Mouse (Mus musculus): ENCODE measurements around the gene Uck1. TPM values are rescaled to one million over a fixed set of nuclear protein-coding genes. Genes with fewer than 3 reads are reported as not detected.

The Uck1 gene
- polyA plus RNA-seq, 1 experiment from 2014 or later: 28.5 TPM

DNA sequence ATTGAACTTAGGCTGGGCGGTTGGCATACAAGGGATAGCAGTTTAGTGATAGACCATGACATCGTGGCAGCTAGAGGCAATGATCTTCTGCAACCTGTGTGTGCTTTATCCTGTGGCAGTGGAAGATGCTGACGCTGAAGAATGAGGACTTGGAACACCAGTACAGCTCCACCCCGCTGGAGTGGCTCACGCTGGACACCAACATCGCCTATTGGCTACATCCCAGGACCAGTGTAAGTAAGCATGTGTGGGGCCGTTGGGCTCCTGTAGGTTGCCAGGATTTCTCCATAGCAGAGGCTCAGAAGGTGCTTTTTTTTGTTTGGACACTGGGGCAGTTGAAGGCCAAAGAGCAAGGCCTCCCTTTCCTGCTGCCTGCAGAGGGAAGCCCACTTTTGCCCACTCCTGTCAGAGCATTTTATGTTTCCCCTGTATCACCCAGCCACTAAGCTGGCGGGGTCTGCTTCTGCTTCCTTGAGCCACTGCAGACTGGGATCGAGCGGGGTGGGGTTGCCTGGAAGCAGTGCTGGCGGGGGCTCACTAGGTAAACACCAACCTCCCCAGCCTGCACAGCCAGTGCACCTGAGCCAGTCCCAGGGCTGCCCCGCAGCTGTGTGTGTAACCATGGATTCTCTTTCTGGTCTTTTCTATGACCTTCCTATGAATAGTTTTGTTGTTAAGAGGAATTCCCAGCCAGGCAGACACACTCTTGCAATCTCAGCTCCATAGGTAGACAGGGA is 8.0 kb downstream of the Uck1 start:
- H3K4me2 ChIP-seq (ENCODE audit: low read depth, low read length): no peak overlapping the region
- H3K36me3 ChIP-seq (ENCODE audit: control insufficient read depth, insufficient read depth): peaks cover 12% of the 10 kb centered on the region
- H3K27ac ChIP-seq (ENCODE audit: low read length): no peak overlapping the region
- ATAC-seq (ENCODE audit: low read depth): no peak
- no peak overlapping the region for H3K9ac ChIP-seq (ENCODE audit: low read depth, low read length)
- WGBS (ENCODE audit: insufficient replicate concordance): 76% methylated on average over 12 of the region's 12 CpGs
- H3K27me3 ChIP-seq (ENCODE audit: control insufficient read depth, insufficient read depth, low read depth, low read length): no peaks in the 10 kb centered on the region
- H3K4me3 ChIP-seq (ENCODE audit: low read depth, low read length): no peak overlapping the region
- H3K4me1 ChIP-seq (ENCODE audit: control insufficient read depth, low read depth, low read length): peaks cover 3% of the 10 kb centered on the region
- H3K9me3 ChIP-seq (replicated peaks; ENCODE audit: control insufficient read depth, low read length): no peaks in the 10 kb centered on the region

- Histone ChIP-seq H3K4me1 (ENCODE audit: control insufficient read depth, low read depth, low read length) (no peaks in the 10 kb centered on the region), H3K9ac (ENCODE audit: low read depth, low read length) (no peak overlapping the region), H3K36me3 (ENCODE audit: control insufficient read depth, insufficient read depth) (peaks cover 11% of the 10 kb centered on the region), H3K9me3 (replicated peaks; ENCODE audit: control insufficient read depth, low read length) (no peaks in the 10 kb centered on the region), H3K27me3 (ENCODE audit: control insufficient read depth, insufficient read depth, low read depth, low read length) (no peaks in the 10 kb centered on the region), H3K27ac (ENCODE audit: low read length) (no peak overlapping the region), H3K4me2 (ENCODE audit: low read depth, low read length) (no peak overlapping the region), H3K4me3 (ENCODE audit: low read depth, low read length) (no peak overlapping the region)
- no peak for ATAC-seq (ENCODE audit: low read depth)
- WGBS (ENCODE audit: insufficient replicate concordance): 72% methylated on average over 10 of the region's 10 CpGs
Measured at GRCm38 (mm10) chr2:32248377-32249361, 11.3 kb downstream of the Uck1 start.

DNA sequence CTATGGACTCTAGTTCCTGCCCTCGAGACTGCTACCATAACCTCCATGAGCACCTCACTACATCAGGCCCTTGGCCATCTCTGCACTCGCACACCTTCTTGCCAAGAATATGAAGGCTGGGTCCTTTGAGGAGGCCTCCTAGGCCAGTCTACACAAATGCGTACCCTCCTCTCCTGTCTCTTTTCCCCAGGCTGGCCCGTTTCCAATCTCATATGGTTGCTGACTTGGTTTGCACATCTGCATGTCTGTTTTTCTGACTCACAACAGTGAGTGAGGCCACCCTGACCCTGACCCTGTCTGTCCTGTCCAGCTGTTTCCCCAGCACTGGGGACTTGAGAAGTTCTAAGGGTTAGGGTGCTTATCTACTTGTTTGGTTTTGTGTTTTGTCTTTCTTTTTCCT is 13.2 kb downstream of the Uck1 start:
- WGBS (ENCODE audit: insufficient replicate concordance): 60% methylated on average over 4 of the region's 4 CpGs
- H3K4me3 ChIP-seq (ENCODE audit: low read depth, low read length): no peak overlapping the region
- H3K9ac ChIP-seq (ENCODE audit: low read depth, low read length): no peak overlapping the region
- H3K27me3 ChIP-seq (ENCODE audit: control insufficient read depth, insufficient read depth, low read depth, low read length): no peaks in the 10 kb centered on the region
- H3K4me2 ChIP-seq (ENCODE audit: low read depth, low read length): no peak overlapping the region
- H3K27ac ChIP-seq (ENCODE audit: low read length): no peak overlapping the region
- H3K4me1 ChIP-seq (ENCODE audit: control insufficient read depth, low read depth, low read length): no peaks in the 10 kb centered on the region
- no peak for ATAC-seq (ENCODE audit: low read depth)
- H3K36me3 ChIP-seq (ENCODE audit: control insufficient read depth, insufficient read depth): peaks cover 8% of the 10 kb centered on the region
- H3K9me3 ChIP-seq (replicated peaks; ENCODE audit: control insufficient read depth, low read length): no peaks in the 10 kb centered on the region

DNA sequence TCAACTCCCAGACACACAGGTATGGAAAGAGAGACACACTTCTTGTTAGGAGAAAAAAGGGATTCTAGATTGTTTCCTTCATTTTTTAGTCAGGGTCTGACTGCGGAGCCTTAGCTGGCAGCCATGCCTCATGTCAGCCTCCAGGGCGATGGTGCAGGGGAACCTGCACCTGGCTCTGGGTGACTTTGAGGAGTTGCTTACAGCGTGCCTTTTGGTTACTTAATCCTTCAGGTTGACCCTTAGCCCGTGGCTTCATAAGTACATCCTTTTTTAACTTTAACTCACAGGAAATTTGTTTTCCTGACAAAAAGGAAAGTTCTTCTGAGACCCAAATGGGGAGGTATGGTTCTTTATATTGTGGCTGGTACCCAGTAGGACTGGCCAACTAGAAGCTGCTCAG is 17.0 kb downstream of the Uck1 start:
- H3K36me3 ChIP-seq (ENCODE audit: control insufficient read depth, insufficient read depth): peaks cover 17% of the 10 kb centered on the region

DNA sequence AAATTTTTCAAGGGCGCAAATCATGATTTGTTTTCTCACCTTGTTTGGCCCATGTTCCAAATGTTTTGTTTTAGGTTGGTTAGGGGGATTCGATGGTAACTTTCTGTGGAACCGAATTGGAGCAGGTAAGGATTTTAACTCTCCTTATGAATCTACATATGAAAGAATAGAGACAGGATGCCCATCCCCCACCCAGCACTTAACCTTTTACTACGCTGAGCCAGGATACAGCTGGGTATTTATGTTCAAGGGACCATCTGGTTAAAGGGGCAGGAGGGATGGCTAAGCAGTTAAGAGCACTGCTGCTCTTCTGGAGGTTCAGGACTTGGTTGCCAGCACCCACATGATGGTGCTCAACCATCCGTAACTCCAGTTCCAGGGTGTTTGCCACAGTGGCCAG is 19.4 kb downstream of the Uck1 start:
- H3K36me3 ChIP-seq (ENCODE audit: control insufficient read depth, insufficient read depth): peaks cover 17% of the 10 kb centered on the region
- H3K27me3 ChIP-seq (ENCODE audit: control insufficient read depth, insufficient read depth, low read depth, low read length): no peaks in the 10 kb centered on the region
- 86% methylated on average over 5 of the region's 5 CpGs for WGBS (ENCODE audit: insufficient replicate concordance)
- H3K9me3 ChIP-seq (replicated peaks; ENCODE audit: control insufficient read depth, low read length): no peaks in the 10 kb centered on the region
- no peak overlapping the region for H3K9ac ChIP-seq (ENCODE audit: low read depth, low read length)
- no peak overlapping the region for H3K27ac ChIP-seq (ENCODE audit: low read length)
- H3K4me1 ChIP-seq (ENCODE audit: control insufficient read depth, low read depth, low read length): peaks cover 9% of the 10 kb centered on the region
- ATAC-seq (ENCODE audit: low read depth): no peak
- no peak overlapping the region for H3K4me2 ChIP-seq (ENCODE audit: low read depth, low read length)
- no peak overlapping the region for H3K4me3 ChIP-seq (ENCODE audit: low read depth, low read length)

More for the DNA sequence above, 17.0 kb downstream of the Uck1 start:
- Histone ChIP-seq H3K9ac (ENCODE audit: low read depth, low read length) (no peak overlapping the region), H3K27me3 (ENCODE audit: control insufficient read depth, insufficient read depth, low read depth, low read length) (no peaks in the 10 kb centered on the region), H3K4me1 (ENCODE audit: control insufficient read depth, low read depth, low read length) (peaks cover under 1% of the 10 kb centered on the region; the same call in 1 of the 2 replicates), H3K27ac (ENCODE audit: low read length) (no peak overlapping the region), H3K4me3 (ENCODE audit: low read depth, low read length) (no peak overlapping the region), H3K4me2 (ENCODE audit: low read depth, low read length) (no peak overlapping the region), H3K9me3 (replicated peaks; ENCODE audit: control insufficient read depth, low read length) (no peaks in the 10 kb centered on the region)
- WGBS (ENCODE audit: insufficient replicate concordance): 83% methylated on average over 4 of the region's 4 CpGs
- no peak for ATAC-seq (ENCODE audit: low read depth)

GRCm38 (mm10) chr2:32238708-32239435 is 21.1 kb downstream of the Uck1 start:
- WGBS (ENCODE audit: insufficient replicate concordance): 59% methylated on average over 9 of the region's 9 CpGs
- no peak overlapping the region for H3K27ac ChIP-seq (ENCODE audit: low read length)
- H3K9me3 ChIP-seq (replicated peaks; ENCODE audit: control insufficient read depth, low read length): no peaks in the 10 kb centered on the region
- H3K9ac ChIP-seq (ENCODE audit: low read depth, low read length): no peak overlapping the region
- H3K4me1 ChIP-seq (ENCODE audit: control insufficient read depth, low read depth, low read length): peaks cover 20% of the 10 kb centered on the region
- no peak for ATAC-seq (ENCODE audit: low read depth)
- H3K27me3 ChIP-seq (ENCODE audit: control insufficient read depth, insufficient read depth, low read depth, low read length): no peaks in the 10 kb centered on the region
- H3K4me2 ChIP-seq (ENCODE audit: low read depth, low read length): no peak overlapping the region
- peaks cover 9% of the 10 kb centered on the region for H3K36me3 ChIP-seq (ENCODE audit: control insufficient read depth, insufficient read depth)
- no peak overlapping the region for H3K4me3 ChIP-seq (ENCODE audit: low read depth, low read length)

GRCm38 (mm10) chr2:32237571-32237970 is 22.4 kb downstream of the Uck1 start:
- Histone ChIP-seq H3K9ac (ENCODE audit: low read depth, low read length) (peak overlapping the region; percentile 83), H3K4me1 (ENCODE audit: control insufficient read depth, low read depth, low read length) (peaks cover 20% of the 10 kb centered on the region), H3K9me3 (replicated peaks; ENCODE audit: control insufficient read depth, low read length) (no peaks in the 10 kb centered on the region), H3K27ac (ENCODE audit: low read length) (peak overlapping the region; percentile 65; the same call in 1 of the 2 replicates), H3K4me3 (ENCODE audit: low read depth, low read length) (peak overlapping the region; percentile 77), H3K27me3 (ENCODE audit: control insufficient read depth, insufficient read depth, low read depth, low read length) (no peaks in the 10 kb centered on the region), H3K4me2 (ENCODE audit: low read depth, low read length) (peak overlapping the region; percentile 92), H3K36me3 (ENCODE audit: control insufficient read depth, insufficient read depth) (peaks cover 9% of the 10 kb centered on the region)
- ATAC-seq (ENCODE audit: low read depth): no peak
- 31% methylated on average over 4 of the region's 4 CpGs for WGBS (ENCODE audit: insufficient replicate concordance)

DNA sequence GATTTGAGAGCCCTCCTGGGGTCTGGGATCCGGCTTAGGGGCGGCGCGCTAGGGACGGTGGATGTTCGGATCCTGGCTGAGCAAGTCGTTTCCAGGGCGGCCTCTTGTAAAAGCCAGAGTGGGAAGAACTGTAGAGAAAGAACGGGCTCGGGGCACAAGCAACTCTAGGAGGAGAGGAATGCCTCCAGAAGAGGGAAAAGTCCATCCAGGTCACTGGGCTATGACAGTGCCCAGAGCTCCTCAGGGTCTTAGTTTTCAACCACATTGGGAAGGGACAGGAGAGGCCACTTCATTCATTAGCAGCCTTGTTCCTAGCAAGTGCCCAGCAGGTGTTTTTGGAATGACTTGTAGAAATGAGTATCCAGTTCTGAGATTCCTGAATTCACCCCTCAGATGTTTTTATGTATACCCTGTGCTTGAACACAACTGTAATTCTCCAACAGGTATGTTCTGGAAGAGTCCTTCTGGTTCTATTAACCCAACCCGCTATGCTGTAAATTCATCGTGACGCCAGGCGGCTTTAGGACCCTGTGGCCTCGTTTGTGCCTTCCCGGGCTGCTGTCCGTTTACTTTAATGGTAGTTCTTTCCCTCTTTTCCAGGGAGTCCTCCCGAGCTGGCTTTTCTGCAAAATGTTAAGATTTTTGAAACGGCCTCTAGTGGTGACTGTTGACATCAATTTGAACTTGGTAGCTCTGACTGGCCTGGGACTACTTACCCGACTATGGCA is 23.0 kb downstream of the Uck1 start:
- Histone ChIP-seq H3K9ac (ENCODE audit: low read depth, low read length) (peak overlapping the region; percentile 83), H3K36me3 (ENCODE audit: control insufficient read depth, insufficient read depth) (peaks cover 9% of the 10 kb centered on the region), H3K4me2 (ENCODE audit: low read depth, low read length) (peak overlapping the region; percentile 92), H3K4me1 (ENCODE audit: control insufficient read depth, low read depth, low read length) (peaks cover 20% of the 10 kb centered on the region), H3K27me3 (ENCODE audit: control insufficient read depth, insufficient read depth, low read depth, low read length) (no peaks in the 10 kb centered on the region), H3K27ac (ENCODE audit: low read length) (peak overlapping the region; percentile 65), H3K4me3 (ENCODE audit: low read depth, low read length) (peak overlapping the region; percentile 77), H3K9me3 (replicated peaks; ENCODE audit: control insufficient read depth, low read length) (no peaks in the 10 kb centered on the region)
- 0% methylated on average over 20 of the region's 20 CpGs for WGBS (ENCODE audit: insufficient replicate concordance)
- ATAC-seq (ENCODE audit: low read depth): peak; percentile 19; the same call in 1 of the 2 replicates

All from liver, embryonic 16.5 days (tissue).